Mouse (Mus musculus) T-helper 1 cell (primary cell): ENCODE data around the gene Rnf40.

Experiments used
- in situ Hi-C: fragments of 300-600 bp; cut with MboI, MseI; formaldehyde crosslinking; loops from one replicate; pipeline ENCODE4 v1.15.1; 2025; ENCODE audit warnings: high pct_unique_total_duplicates

The Rnf40 gene

DNA sequence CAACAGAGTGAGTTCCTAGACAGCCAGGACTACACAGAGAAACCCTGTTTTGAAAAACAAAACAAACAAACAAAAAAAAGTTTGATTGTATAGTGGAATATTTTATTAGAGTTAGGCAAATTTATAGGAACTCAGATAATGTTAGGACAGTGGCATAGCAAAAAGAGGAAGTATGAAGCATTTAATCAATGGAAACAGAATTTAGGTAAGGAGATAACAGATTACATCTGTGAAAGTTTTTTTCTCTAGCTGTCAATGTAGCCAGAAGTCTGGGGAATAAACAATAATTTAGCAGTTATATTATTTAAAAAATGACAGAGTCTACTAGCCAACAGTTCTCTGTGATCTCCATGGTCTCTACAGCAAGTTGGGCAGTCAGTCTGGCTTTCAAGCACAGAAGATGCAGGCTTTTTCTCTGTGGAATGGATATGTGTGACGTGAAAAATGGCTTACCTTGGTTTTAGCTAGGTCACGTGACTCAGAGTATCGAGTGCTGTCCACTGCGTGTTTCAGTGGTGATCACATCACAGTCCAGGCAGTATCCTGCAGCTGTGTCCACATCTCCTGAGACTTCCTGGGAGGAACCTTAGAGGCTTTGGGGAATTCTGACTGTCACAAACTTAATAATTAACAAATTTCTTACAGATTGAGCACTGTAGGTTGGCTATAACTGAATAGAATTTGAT, 60.1 kb downstream of the Rnf40 start:
- in situ Hi-C loops = loop anchor here (5.0 kb wide), 1 partner anchor 51 kb away; no protein-coding TSS in a partner anchor

DNA sequence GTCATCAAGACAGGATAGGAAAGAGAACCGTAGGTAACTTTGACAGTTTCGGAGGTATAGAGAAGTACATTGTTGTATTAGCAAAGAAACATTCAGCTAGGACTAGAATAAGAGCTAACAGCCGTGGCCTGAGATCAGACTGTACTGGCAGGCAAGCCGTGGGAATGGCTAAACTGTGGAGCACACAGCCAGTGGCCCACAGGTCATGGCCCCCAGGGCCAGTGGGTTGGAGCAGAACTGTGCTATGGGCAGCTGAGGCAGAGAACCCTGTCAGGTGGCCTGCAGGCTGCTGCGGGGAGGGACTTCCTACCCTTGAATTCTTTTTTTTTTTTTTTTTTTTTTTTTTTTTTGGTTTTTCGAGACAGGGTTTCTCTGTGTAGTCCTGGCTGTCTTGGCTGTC, 60.6 kb downstream of the Rnf40 start:
- in situ Hi-C loops = loop anchor here (5.0 kb wide), 1 partner anchor 52 kb away; no protein-coding TSS in a partner anchor

GRCm38 (mm10) chr7:127651624-127652023, 63.1 kb downstream of the Rnf40 start:
- in situ Hi-C loops = no loop called here

DNA sequence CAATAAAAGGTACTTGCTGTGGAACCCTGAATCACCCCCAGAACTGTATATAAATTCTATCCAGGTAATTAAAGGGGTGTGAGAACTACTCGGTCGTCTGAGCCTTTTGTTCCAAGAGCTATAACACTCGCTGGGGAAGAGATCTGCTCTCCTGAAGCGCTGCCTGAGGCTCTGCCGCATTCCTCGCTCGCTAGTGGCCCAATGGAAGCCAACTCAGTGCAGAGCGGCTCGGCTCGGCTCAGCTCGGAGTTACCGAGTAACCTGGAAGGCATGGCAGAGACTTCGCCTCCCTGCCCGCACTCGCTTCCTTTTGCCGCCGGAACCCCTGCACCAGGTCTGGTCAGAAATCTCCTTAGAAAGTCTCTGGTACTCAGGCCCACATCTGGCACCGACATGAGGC, 63.5 kb downstream of the Rnf40 start:
- in situ Hi-C loops = no loop called here

- in situ Hi-C loops = no loop called here
These were observed 65.8 kb downstream of the Rnf40 start for GRCm38 (mm10) chr7:127654318-127654717.
